11 mouse cellular contexts compared by ENCODE assay signal in the genomic region with DNA sequence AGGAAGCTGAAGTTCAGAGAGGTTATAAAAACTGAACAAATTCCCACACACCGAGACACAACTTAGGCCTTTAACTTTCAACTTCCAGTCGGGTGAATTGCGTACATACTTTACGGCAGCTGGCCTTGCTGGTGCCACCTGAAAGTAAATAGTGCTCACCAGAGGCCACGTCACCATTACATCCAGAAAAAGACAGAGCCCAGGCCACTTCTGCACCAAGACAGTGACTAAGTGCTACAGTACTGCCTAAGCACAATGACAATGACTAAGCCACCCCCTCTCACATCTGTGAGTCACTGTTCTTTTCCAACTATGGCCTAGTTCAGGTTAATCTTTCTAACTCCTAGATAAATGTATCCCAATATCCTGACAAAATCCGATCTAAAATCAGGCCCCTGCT.
DNase-seq lines count a peak whose midpoint lies in the region; ATAC-seq and TF ChIP-seq lines count a peak whose summit lies in the region.
"Had no signal": no experiment of that assay in that cellular context is flagged by ENCODE, and none has a peak within 500 bp of the region (broad histone marks: within the 10 kb centered on the region; RNA-seq: fewer than 3 reads in every experiment).

No protein-coding gene starts in this region.

- peak overlapping the region; percentile 28; the same call in 1 of the 2 replicates for H3K27ac ChIP-seq in layer of hippocampus, adult 2 months
- H3K27ac ChIP-seq in midbrain, embryonic 13.5 days, result no peak overlapping the region
- H3K27ac ChIP-seq in forebrain, embryonic 13.5 days, result no peak overlapping the region
- H3K27ac ChIP-seq: hindbrain, postnatal 0 days; neural tube, embryonic 13.5 days had no signal

- H3K4me1 ChIP-seq in midbrain, embryonic 13.5 days (replicated peaks), result peaks cover 9% of the 10 kb centered on the region
- H3K4me1 ChIP-seq in forebrain, embryonic 13.5 days, result no peaks in the 10 kb centered on the region
- H3K4me1 ChIP-seq: neural tube, embryonic 13.5 days had no signal

- H3K4me2 ChIP-seq in midbrain, embryonic 13.5 days (replicated peaks), result no peak overlapping the region
- no peak overlapping the region for H3K4me2 ChIP-seq in forebrain, embryonic 13.5 days
- H3K4me2 ChIP-seq: heart, embryonic 11.5 days; neural tube, embryonic 13.5 days had no signal

- no peaks in the 10 kb centered on the region for H3K36me3 ChIP-seq in midbrain, embryonic 13.5 days
- H3K36me3 ChIP-seq in forebrain, embryonic 13.5 days (ENCODE audit: poor library complexity, severe bottlenecking), result no peaks in the 10 kb centered on the region
- H3K36me3 ChIP-seq: neural tube, embryonic 13.5 days had no signal

- DNase-seq in frontal cortex, postnatal 14 days (ENCODE audit: low spot score in 2 of 2), result no peak
- no peak for DNase-seq in layer of hippocampus, adult 2 months (ENCODE audit: low spot score in 2 of 2)
- DNase-seq in layer of hippocampus, adult 9-10 months (ENCODE audit: low spot score), result no peak
- peak; percentile 7 for DNase-seq in adrenal gland, postnatal 25 days
- DNase-seq in lung, postnatal 14 days, result peak; percentile 9

- H3K4me3 ChIP-seq in layer of hippocampus, adult 2 months, result no peak overlapping the region
- H3K4me3 ChIP-seq in midbrain, embryonic 13.5 days (replicated peaks), result no peak overlapping the region
- H3K4me3 ChIP-seq in forebrain, embryonic 13.5 days, result no peak overlapping the region
- H3K4me3 ChIP-seq: neural tube, embryonic 13.5 days had no signal

- no peak overlapping the region for H3K9ac ChIP-seq in midbrain, embryonic 13.5 days (replicated peaks)
- H3K9ac ChIP-seq in forebrain, embryonic 13.5 days, result no peak overlapping the region
- H3K9ac ChIP-seq: neural tube, embryonic 13.5 days had no signal

- H3K27me3 ChIP-seq in midbrain, embryonic 13.5 days, result no peaks in the 10 kb centered on the region
- no peaks in the 10 kb centered on the region for H3K27me3 ChIP-seq in forebrain, embryonic 13.5 days
- H3K27me3 ChIP-seq: neural tube, embryonic 13.5 days had no signal

- WGBS in midbrain, embryonic 13.5 days, result 93% methylated on average over 6 of the region's 6 CpGs
- 90% methylated on average over 6 of the region's 6 CpGs for WGBS in forebrain, embryonic 13.5 days

- H3K9me3 ChIP-seq in midbrain, embryonic 13.5 days, result no peaks in the 10 kb centered on the region
- no peaks in the 10 kb centered on the region for H3K9me3 ChIP-seq in forebrain, embryonic 13.5 days (replicated peaks)
- H3K9me3 ChIP-seq: neural tube, embryonic 13.5 days had no signal

- TF ChIP-seq CTCF in layer of hippocampus, adult 2 months (conservative IDR thresholded peaks at IDR 0.05), result no peak

- ATAC-seq in frontal cortex, adult (ENCODE audit: low TSS enrichment), result peak; percentile 97
- ATAC-seq in midbrain, embryonic 13.5 days, result no peak
- no peak for ATAC-seq in forebrain, embryonic 13.5 days
- ATAC-seq: hindbrain, postnatal 0 days had no signal

Comparison
In these comparisons a context has a peak if more than half of its experiments do, and no peak if none do; other contexts are left out.
1. DNase-seq: peak in adrenal gland, postnatal 25 days (single experiment) and lung, postnatal 14 days (single experiment); none in frontal cortex, postnatal 14 days (0 of 2), layer of hippocampus, adult 2 months (0 of 2) and layer of hippocampus, adult 9-10 months (single experiment).